Mouse (Mus musculus) C2C12 (cell line): Measurements from ENCODE around the gene Trmt1. TPM values are rescaled to one million over a fixed set of nuclear protein-coding genes. Genes with fewer than 3 reads are reported as not detected.

Experiments
- H3K27me3 ChIP-seq: one replicate; pipeline ENCODE4 v1.6.1; 2011; ENCODE audit not compliant: control insufficient read depth, insufficient read depth, insufficient read length
- H3K36me3 ChIP-seq: one replicate; pipeline ENCODE4 v1.6.1; 2011; ENCODE audit not compliant: control insufficient read depth, insufficient read depth
- H3K4me3 ChIP-seq: one replicate; pipeline ENCODE4 v1.5.1; 2011; ENCODE audit warnings: mild to moderate bottlenecking, control low read depth; ENCODE audit not compliant: poor library complexity, insufficient read depth, severe bottlenecking
- H3K79me2 ChIP-seq: one replicate; pipeline ENCODE4 v1.6.1; 2011; ENCODE audit not compliant: control insufficient read depth, insufficient read depth
- H3K79me3 ChIP-seq: one replicate; pipeline ENCODE4 v1.6.1; 2011; ENCODE audit warnings: low read depth, control low read depth
- H3ac ChIP-seq: one replicate; pipeline ENCODE3; 2011; ENCODE audit warnings: low read depth; ENCODE audit not compliant: control insufficient read depth, insufficient read length
- CEBPB ChIP-seq: IDR thresholded peaks from one replicate; pipeline ENCODE4 v1.6.1; 2011; ENCODE audit warnings: low read depth, mild to moderate bottlenecking, control low read depth, moderate library complexity
- CTCF ChIP-seq: IDR thresholded peaks from one replicate; pipeline ENCODE4 v1.5.1; 2011; ENCODE audit not compliant: control insufficient read depth, insufficient read depth, insufficient read length
- FOSL1 ChIP-seq: IDR thresholded peaks from one replicate; pipeline ENCODE4 v1.8.0; 2011; ENCODE audit warnings: mild to moderate bottlenecking, low read length; ENCODE audit not compliant: poor library complexity, insufficient read depth, severe bottlenecking
- MAX ChIP-seq: IDR thresholded peaks from one replicate; pipeline ENCODE4 v1.6.1; 2011; ENCODE audit warnings: mild to moderate bottlenecking, control low read depth
- MYOD1 ChIP-seq: IDR thresholded peaks from one replicate; pipeline ENCODE4 v1.6.1; 2011; ENCODE audit warnings: low read depth; ENCODE audit not compliant: control insufficient read depth, insufficient read length
- MYOG ChIP-seq: IDR thresholded peaks from one replicate; pipeline ENCODE4 v1.6.1; 2011; ENCODE audit not compliant: control insufficient read depth, insufficient read length; ENCODE audit errors: extremely low read depth
- USF1 ChIP-seq: IDR thresholded peaks from one replicate; pipeline ENCODE4 v1.6.1; 2011; ENCODE audit warnings: low read depth, mild to moderate bottlenecking, control low read depth, moderate library complexity
- polyA plus RNA-seq: library from polyadenylated mRNA; unstranded; fragments of >200 nt; fragmentation: generic; extraction: Trizol; gene quantifications from one replicate; pipeline ENCODE4 v1.2.1, GENCODE M21; 2012; ENCODE audit warnings: missing spikeins

Trmt1 gene
- polyA plus RNA-seq, 1 experiment = 117 TPM

- Histone ChIP-seq H3K4me3 (no peak overlapping the region), H3K79me2 (no peaks in the 10 kb centered on the region), H3K36me3 (peaks cover 24% of the 10 kb centered on the region), H3ac (no peak overlapping the region), H3K79me3 (no peaks in the 10 kb centered on the region), H3K27me3 (no peaks in the 10 kb centered on the region)
- TF ChIP-seq MYOG = no peak
Observed at GRCm38 (mm10) chr8:84704867-84705831, 19.0 kb downstream of the Trmt1 start.

- H3K4me3 ChIP-seq = no peak overlapping the region
- no peak overlapping the region for H3ac ChIP-seq
- TF ChIP-seq USF1 (no peak), MYOD1 (no peak), CTCF (no peak), MYOG (no peak), FOSL1 (no peak), CEBPB (no peak), MAX (no peak)
- no peaks in the 10 kb centered on the region for H3K79me3 ChIP-seq
- H3K79me2 ChIP-seq = no peaks in the 10 kb centered on the region
- no peaks in the 10 kb centered on the region for H3K27me3 ChIP-seq
- H3K36me3 ChIP-seq = peaks cover 27% of the 10 kb centered on the region
Observed at GRCm38 (mm10) chr8:84705960-84706359, 19.9 kb downstream of the Trmt1 start.

GRCm38 (mm10) chr8:84706610-84707266, 20.6 kb downstream of the Trmt1 start:
- H3K4me3 ChIP-seq = no peak overlapping the region
- H3K36me3 ChIP-seq = peaks cover 32% of the 10 kb centered on the region
- no peaks in the 10 kb centered on the region for H3K79me2 ChIP-seq

DNA sequence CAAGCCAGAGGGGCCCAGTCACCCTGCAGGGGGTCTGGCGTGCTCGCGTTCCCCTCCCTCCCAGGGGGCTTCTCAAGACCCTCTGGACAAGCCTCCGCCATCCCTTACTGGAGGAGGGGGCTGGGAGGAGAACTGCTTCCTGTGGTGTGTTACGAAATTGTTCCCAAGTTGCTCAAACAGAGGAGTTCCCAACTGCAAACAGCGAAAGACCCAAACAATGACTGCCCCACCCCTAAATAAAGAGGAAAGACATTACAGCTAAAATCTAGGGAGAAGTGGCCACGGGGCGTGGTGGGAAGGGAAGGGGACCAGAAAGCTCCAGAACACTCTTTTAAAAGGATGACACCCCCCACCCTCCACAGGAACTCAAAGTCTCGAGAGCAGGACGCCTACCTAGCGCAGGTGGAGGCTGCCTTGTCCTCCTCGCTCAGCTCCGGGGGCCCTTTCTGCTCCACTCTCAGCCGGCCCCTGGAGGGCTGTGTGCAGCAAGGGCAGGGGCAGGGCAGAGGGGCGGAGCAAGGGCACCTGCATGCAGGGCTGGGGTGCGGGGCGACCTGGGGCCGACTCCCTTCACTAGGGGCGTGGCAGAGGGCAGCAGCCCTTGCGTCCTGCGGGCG, 21.3 kb downstream of the Trmt1 start:
- no peak overlapping the region for H3K4me3 ChIP-seq
- no peaks in the 10 kb centered on the region for H3K79me3 ChIP-seq
- H3ac ChIP-seq = no peak overlapping the region
- no peaks in the 10 kb centered on the region for H3K27me3 ChIP-seq
- H3K36me3 ChIP-seq = peaks cover 32% of the 10 kb centered on the region
- TF ChIP-seq MYOG (no peak), USF1 (no peak), MYOD1 (no peak), MAX (no peak), CTCF (no peak), FOSL1 (no peak), CEBPB (no peak)
- no peaks in the 10 kb centered on the region for H3K79me2 ChIP-seq

More at GRCm38 (mm10) chr8:84706610-84707266, 20.6 kb downstream of the Trmt1 start:
- Histone ChIP-seq H3K27me3 (no peaks in the 10 kb centered on the region), H3ac (no peak overlapping the region), H3K79me3 (no peaks in the 10 kb centered on the region)
- TF ChIP-seq CTCF = no peak
- TF ChIP-seq MYOG = no peak
- TF ChIP-seq CEBPB = no peak
- no peak for TF ChIP-seq USF1
- no peak for TF ChIP-seq MAX
- TF ChIP-seq MYOD1 = no peak
- no peak for TF ChIP-seq FOSL1

DNA sequence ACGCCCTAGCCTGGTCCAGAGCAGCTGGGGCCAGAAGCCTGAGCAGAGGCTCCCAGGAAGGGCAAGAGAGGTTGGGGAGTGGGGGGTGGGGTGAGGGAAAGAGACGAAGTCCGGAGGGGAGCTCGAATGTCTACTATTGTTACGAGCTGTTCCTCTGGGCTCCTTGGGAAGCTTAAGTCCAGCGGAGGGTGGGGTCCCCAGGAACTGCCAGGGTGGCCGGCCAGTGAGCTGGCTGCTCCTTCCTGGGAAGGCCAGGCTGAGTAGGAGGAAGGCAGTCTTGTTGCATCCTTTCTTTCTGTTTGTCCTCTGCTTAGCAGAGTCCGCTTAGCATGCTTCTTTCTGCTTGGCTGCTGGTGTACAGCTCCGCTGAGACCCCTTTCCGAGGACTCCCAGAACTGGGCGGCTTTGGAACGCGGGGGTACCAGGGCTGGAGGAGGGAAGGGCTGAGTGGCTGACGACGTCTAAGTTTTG, 22.0 kb downstream of the Trmt1 start:
- no peak for TF ChIP-seq MAX
- no peak for TF ChIP-seq CEBPB
- no peak for TF ChIP-seq CTCF
- no peak for TF ChIP-seq USF1
- no peak for TF ChIP-seq FOSL1
- peaks cover 35% of the 10 kb centered on the region for H3K36me3 ChIP-seq
- H3K79me2 ChIP-seq = no peaks in the 10 kb centered on the region
- no peak overlapping the region for H3ac ChIP-seq
- no peak overlapping the region for H3K4me3 ChIP-seq
- no peaks in the 10 kb centered on the region for H3K79me3 ChIP-seq
- no peaks in the 10 kb centered on the region for H3K27me3 ChIP-seq
